Mouse (Mus musculus) thymus, postnatal 10 days (tissue): ENCODE results near the gene Gstm7.
"Not testable (repeated sequence)": the region's sequence is repeated elsewhere in the genome, so short reads cannot be mapped to it uniquely, and the experiment has no call there.

ENCODE experiments used
- DNase-seq, 2 experiments: peaks; one replicate each; pipeline ENCODE4 v3.0.0; 2021; ENCODE audit warnings: low spot score in 2 of 2

The Gstm7 gene

GRCm38 (mm10) chr3:107931670-107932069 is at the start of gene Gstm7:
Gene Gstm7, minus strand, starts transcription at chr3:107931817.
- DNase-seq: peak; percentile 79 to 85

GRCm38 (mm10) chr3:107981261-107981660 is 49.6 kb upstream of the Gstm7 start:
- no peak for DNase-seq

- no peak for DNase-seq
Observed at GRCm38 (mm10) chr3:107977691-107978090, 46.1 kb upstream of the Gstm7 start.

- no peak for DNase-seq
Observed at GRCm38 (mm10) chr3:107974237-107974636, 42.6 kb upstream of the Gstm7 start.

- no peak for DNase-seq
Observed at GRCm38 (mm10) chr3:107972070-107972469, 40.5 kb upstream of the Gstm7 start.

- DNase-seq: not testable (repeated sequence)
Observed at GRCm38 (mm10) chr3:107971101-107971500, 39.5 kb upstream of the Gstm7 start.

GRCm38 (mm10) chr3:107968724-107969395 is 37.2 kb upstream of the Gstm7 start, which contains the start of gene Gstm3:
Gene Gstm3, minus strand, starts transcription at chr3:107969283.
- DNase-seq: no peak

- DNase-seq: no peak
Observed at GRCm38 (mm10) chr3:107966631-107967030, 35.0 kb upstream of the Gstm7 start.

- no peak for DNase-seq
Observed at GRCm38 (mm10) chr3:107965592-107965991, 34.0 kb upstream of the Gstm7 start.

- no peak for DNase-seq
Observed at GRCm38 (mm10) chr3:107964656-107965308, 33.2 kb upstream of the Gstm7 start.

GRCm38 (mm10) chr3:107964026-107964425 is 32.4 kb upstream of the Gstm7 start:
- no peak for DNase-seq

- not testable (repeated sequence) for DNase-seq
Observed at GRCm38 (mm10) chr3:107955260-107955659, 23.6 kb upstream of the Gstm7 start.

GRCm38 (mm10) chr3:107953906-107954305 is 22.3 kb upstream of the Gstm7 start:
- no peak for DNase-seq

GRCm38 (mm10) chr3:107953328-107953755 is 21.7 kb upstream of the Gstm7 start:
- DNase-seq: peak in 1 of 2 experiments; percentile 45

- no peak for DNase-seq
Observed at GRCm38 (mm10) chr3:107950531-107950930, 18.9 kb upstream of the Gstm7 start.

GRCm38 (mm10) chr3:107949461-107949860 is 17.8 kb upstream of the Gstm7 start:
- not testable (repeated sequence) for DNase-seq

- no peak for DNase-seq
Observed at GRCm38 (mm10) chr3:107945729-107946128, 14.1 kb upstream of the Gstm7 start.

- no peak for DNase-seq
Observed at GRCm38 (mm10) chr3:107943239-107943990, 11.8 kb upstream of the Gstm7 start, which contains the start of gene Gstm6. Gene Gstm6, minus strand, starts transcription at chr3:107943749.

GRCm38 (mm10) chr3:107941261-107941660 is 9.6 kb upstream of the Gstm7 start:
- DNase-seq: no peak

- no peak for DNase-seq
Observed at GRCm38 (mm10) chr3:107940524-107940923, 8.9 kb upstream of the Gstm7 start.

- DNase-seq: no peak
Observed at GRCm38 (mm10) chr3:107939830-107940229, 8.2 kb upstream of the Gstm7 start.

GRCm38 (mm10) chr3:107939403-107939802 is 7.8 kb upstream of the Gstm7 start:
- peak; percentile 16 to 55 for DNase-seq
